Mouse (Mus musculus): Measurements from ENCODE around the gene Hhatl. TPM values are rescaled to one million over a fixed set of nuclear protein-coding genes. Genes with fewer than 3 reads are reported as not detected.

Gene Hhatl
- 0.53 and 0.82 TPM in 2 replicates for polyA plus RNA-seq (2015; fragmentation: Nextera tagmentation; extraction: Ambion mirVana)

- Histone ChIP-seq H3K4me2 (replicated peaks) (no peak within 1 kb of the TSS), H3K27me3 (peaks cover 3% of the 10 kb centered on the region; the same call in 1 of the 2 replicates), H3K9me3 (no peaks in the 10 kb centered on the region), H3K4me1 (peaks cover 14% of the 10 kb centered on the region; the same call in 1 of the 2 replicates), H3K9ac (no peak within 1 kb of the TSS), H3K36me3 (no peaks in the 10 kb centered on the region), H3K27ac (no peak within 1 kb of the TSS), H3K4me3 (no peak within 1 kb of the TSS)
- ATAC-seq (ENCODE audit: low FRiP score, low read depth) = peak; percentile 45
- WGBS = 58% methylated on average over 23 of the region's 24 CpGs
Measured at GRCm38 (mm10) chr9:121791757-121792521, at the start of gene Hhatl. Hhatl (minus strand) TSS chr9:121792507.

- WGBS = 42% methylated on average over 7 of the region's 7 CpGs
- no peaks in the 10 kb centered on the region for H3K36me3 ChIP-seq
- peak overlapping the region; percentile 54 for H3K4me3 ChIP-seq
- ATAC-seq (ENCODE audit: low FRiP score, low read depth) = peak; percentile 28; the same call in 1 of the 2 replicates
- no peaks in the 10 kb centered on the region; the same call in 1 of the 2 replicates for H3K27me3 ChIP-seq
- H3K9ac ChIP-seq = peak overlapping the region; percentile 66
- peaks cover 11% of the 10 kb centered on the region; the same call in 1 of the 2 replicates for H3K9me3 ChIP-seq
- no peak overlapping the region for H3K27ac ChIP-seq
- H3K4me2 ChIP-seq (replicated peaks) = peak overlapping the region; percentile 82
- H3K4me1 ChIP-seq = peaks cover 7% of the 10 kb centered on the region; the same call in 1 of the 2 replicates
Measured at GRCm38 (mm10) chr9:121839622-121839965, 47.3 kb upstream of the Hhatl start.

DNA sequence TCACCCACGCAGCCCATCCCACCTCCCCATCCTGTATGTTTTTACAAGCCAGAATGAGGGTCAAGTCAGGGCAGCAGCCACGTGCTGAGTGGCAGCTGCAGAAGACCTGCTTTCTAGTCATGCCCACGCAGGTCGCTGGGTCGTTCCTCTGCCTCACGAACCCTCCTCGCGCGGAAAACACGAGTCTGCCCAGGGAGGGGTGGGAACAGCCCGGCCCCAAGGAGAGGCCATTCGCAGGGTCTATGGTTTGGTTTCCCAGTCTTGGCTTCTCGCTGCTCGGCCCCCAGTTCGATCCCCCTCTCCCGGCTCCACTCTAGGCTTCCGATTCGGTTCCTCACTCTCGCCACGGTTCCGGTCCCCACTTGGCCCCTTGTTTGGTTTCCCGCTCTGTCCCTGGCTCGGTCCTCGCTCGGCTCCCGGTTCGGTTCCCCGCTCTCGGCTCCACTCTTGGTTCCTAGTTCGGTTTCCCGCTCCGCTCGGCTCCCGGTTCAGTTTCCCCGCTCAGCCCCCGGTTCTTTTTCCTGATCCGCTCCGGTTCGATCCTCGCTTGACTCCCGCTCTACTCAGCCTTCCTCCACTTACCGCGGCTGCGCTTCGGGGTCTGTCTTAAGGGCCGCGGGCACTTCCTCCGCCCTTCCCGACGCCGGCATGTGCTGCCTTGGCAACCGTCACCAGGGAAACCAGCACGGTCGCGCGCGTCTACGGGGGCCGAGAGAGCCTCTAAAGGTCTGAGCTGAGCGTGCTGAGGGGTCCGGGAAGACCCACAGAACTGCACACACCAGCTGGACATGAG lies 46.7 kb upstream of the Hhatl start, which contains the start of gene Ccdc13:
Gene Ccdc13 (minus strand): TSS at position 633 of the 793 bp plus-strand sequence.
- peak; percentile 95 for ATAC-seq (ENCODE audit: low FRiP score, low read depth)
- 4% methylated on average over 61 of the region's 61 CpGs for WGBS
- peak within 1 kb of the TSS; percentile 66 for H3K9ac ChIP-seq
- H3K27me3 ChIP-seq = no peaks in the 10 kb centered on the region; the same call in 1 of the 2 replicates
- no peak within 1 kb of the TSS for H3K27ac ChIP-seq
- peak within 1 kb of the TSS; percentile 82 for H3K4me2 ChIP-seq (replicated peaks)
- peak within 1 kb of the TSS; percentile 54 for H3K4me3 ChIP-seq
- peaks cover 7% of the 10 kb centered on the region; the same call in 1 of the 2 replicates for H3K4me1 ChIP-seq
- H3K36me3 ChIP-seq = no peaks in the 10 kb centered on the region
- H3K9me3 ChIP-seq = peaks cover 11% of the 10 kb centered on the region; the same call in 1 of the 2 replicates

DNA sequence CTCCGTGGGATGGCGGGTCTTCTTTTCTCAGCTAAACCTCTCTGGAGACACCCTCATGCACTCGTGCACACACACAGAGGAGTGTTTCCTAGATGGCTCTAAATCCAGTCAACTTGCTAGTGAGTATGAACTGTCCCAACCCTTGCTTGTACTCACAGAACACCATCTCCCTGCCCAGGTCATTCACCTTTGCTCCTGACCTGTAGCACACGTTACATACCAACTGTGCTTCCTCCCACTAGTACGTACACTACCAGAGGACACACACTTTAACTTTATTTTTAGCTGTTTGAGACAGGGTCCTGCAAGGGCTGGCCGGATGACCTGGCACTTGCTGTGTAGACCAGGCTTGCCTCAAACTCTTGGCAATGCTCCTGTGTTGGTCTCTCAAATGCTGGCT lies 45.7 kb upstream of the Hhatl start:
- H3K9me3 ChIP-seq = peaks cover 7% of the 10 kb centered on the region; the same call in 1 of the 2 replicates
- 92% methylated on average over 6 of the region's 6 CpGs for WGBS
- H3K4me1 ChIP-seq = peaks cover 7% of the 10 kb centered on the region; the same call in 1 of the 2 replicates
- H3K9ac ChIP-seq = no peak overlapping the region
- H3K36me3 ChIP-seq = no peaks in the 10 kb centered on the region
- no peak overlapping the region for H3K4me2 ChIP-seq (replicated peaks)
- H3K27ac ChIP-seq = no peak overlapping the region
- no peaks in the 10 kb centered on the region; the same call in 1 of the 2 replicates for H3K27me3 ChIP-seq
- no peak overlapping the region for H3K4me3 ChIP-seq
- ATAC-seq (ENCODE audit: low FRiP score, low read depth) = no peak

DNA sequence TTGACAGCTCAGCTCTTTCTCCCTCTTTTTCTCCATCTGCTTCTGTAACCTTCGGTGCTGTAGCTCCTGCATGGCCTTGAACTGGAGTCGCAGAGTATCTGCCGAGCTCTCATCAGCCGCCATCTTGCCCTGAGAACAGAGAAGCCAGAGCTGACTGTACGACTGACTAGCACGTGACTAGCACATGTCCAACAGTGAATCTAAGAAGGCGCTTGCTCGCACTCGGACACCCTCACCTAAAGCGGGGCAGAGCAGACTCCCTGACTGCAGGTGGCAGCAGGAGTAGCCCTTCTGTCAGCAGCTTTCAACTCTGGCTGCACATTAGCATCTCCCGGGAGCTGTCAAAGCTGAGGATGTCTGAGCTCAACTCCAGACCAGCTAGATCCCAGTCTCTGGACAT lies 41.5 kb upstream of the Hhatl start:
- peaks cover 7% of the 10 kb centered on the region; the same call in 1 of the 2 replicates for H3K4me1 ChIP-seq
- H3K36me3 ChIP-seq = no peaks in the 10 kb centered on the region
- 83% methylated on average over 11 of the region's 11 CpGs for WGBS
- H3K9me3 ChIP-seq = 0 out of 2 replicates have a peak, but pooled peaks cover 5% of the 10 kb centered on the region
- ATAC-seq (ENCODE audit: low FRiP score, low read depth) = no peak
- no peak overlapping the region for H3K27ac ChIP-seq
- H3K27me3 ChIP-seq = no peaks in the 10 kb centered on the region; the same call in 1 of the 2 replicates
- H3K4me3 ChIP-seq = no peak overlapping the region
- no peak overlapping the region for H3K9ac ChIP-seq
- H3K4me2 ChIP-seq (replicated peaks) = no peak overlapping the region

DNA sequence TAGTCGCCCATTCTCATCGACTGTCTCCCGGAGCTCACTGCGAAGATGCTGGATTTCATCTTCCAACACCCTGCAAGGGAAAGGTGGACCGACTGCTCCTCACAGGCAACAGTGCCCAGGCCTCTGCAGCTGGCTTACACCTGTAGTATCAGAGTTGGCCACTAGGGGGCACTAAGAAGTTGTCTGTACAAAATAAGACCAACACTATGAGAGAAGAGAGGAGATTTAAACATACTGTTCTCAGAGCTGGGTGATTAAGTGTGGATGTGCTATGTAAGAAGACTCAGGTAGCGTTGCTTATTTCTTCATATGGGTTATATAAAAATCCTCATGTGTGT lies 38.6 kb upstream of the Hhatl start:
- 0 out of 2 replicates have a peak, but pooled peaks cover 4% of the 10 kb centered on the region for H3K4me1 ChIP-seq
- 0 out of 2 replicates have a peak, but pooled peaks have one; percentile 15 for ATAC-seq (ENCODE audit: low FRiP score, low read depth)
- H3K27ac ChIP-seq = no peak overlapping the region
- H3K4me3 ChIP-seq = no peak overlapping the region
- WGBS = 28% methylated on average over 6 of the region's 6 CpGs
- H3K27me3 ChIP-seq = no peaks in the 10 kb centered on the region
- no peak overlapping the region for H3K4me2 ChIP-seq (replicated peaks)
- H3K9ac ChIP-seq = no peak overlapping the region
- H3K9me3 ChIP-seq = 0 out of 2 replicates have a peak, but pooled peaks cover 5% of the 10 kb centered on the region
- no peaks in the 10 kb centered on the region for H3K36me3 ChIP-seq

GRCm38 (mm10) chr9:121830243-121830955 lies 38.1 kb upstream of the Hhatl start:
- H3K9ac ChIP-seq = no peak overlapping the region
- no peak overlapping the region for H3K27ac ChIP-seq
- no peaks in the 10 kb centered on the region for H3K36me3 ChIP-seq
- H3K4me3 ChIP-seq = no peak overlapping the region
- H3K9me3 ChIP-seq = no peaks in the 10 kb centered on the region
- 0 out of 2 replicates have a peak, but pooled peaks cover 4% of the 10 kb centered on the region for H3K4me1 ChIP-seq
- no peak; the same call in 1 of the 2 replicates for ATAC-seq (ENCODE audit: low FRiP score, low read depth)
- H3K4me2 ChIP-seq (replicated peaks) = no peak overlapping the region
- H3K27me3 ChIP-seq = no peaks in the 10 kb centered on the region
- 75% methylated on average over 6 of the region's 6 CpGs for WGBS

DNA sequence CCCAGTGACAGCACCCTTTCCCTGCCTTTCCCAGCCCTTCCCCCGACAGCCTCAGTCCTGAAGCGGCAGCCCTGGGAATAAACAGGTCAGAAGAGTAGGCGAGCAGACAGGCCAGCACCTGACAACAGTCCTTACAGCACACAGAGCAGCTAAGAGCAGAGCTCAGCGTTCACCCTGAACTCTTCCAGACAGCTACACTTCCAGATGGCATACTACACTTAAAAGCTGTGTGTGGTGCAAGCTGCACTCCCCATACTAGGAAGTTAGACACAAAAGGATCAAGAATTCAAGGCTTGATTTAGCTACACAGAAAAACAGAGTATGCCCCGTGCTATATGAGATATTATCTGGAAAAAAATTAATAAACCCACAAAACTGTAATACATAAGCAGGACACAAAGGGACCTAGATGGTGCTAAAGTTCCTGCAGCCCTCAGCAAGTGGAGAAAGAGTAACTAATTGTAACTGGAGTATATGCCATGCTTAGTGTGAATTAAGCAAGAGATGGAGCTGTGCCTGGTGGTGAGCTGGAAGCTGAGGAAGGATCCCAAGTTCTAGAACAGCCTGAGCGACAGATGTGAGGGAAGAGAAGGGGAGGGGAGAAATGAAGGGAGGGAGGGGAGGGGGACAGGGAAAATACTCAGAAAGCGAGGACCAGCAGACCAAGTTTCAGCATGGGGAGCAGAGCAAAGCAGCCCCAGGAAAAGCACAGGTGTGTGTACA lies 37.1 kb upstream of the Hhatl start:
- H3K27ac ChIP-seq = peak overlapping the region; percentile 39; the same call in 1 of the 2 replicates
- H3K9me3 ChIP-seq = no peaks in the 10 kb centered on the region
- no peak for ATAC-seq (ENCODE audit: low FRiP score, low read depth)
- no peak overlapping the region for H3K4me3 ChIP-seq
- no peak overlapping the region for H3K4me2 ChIP-seq (replicated peaks)
- H3K4me1 ChIP-seq = 0 out of 2 replicates have a peak, but pooled peaks cover 4% of the 10 kb centered on the region
- 54% methylated on average over 7 of the region's 7 CpGs for WGBS
- H3K9ac ChIP-seq = no peak overlapping the region
- H3K36me3 ChIP-seq = no peaks in the 10 kb centered on the region
- H3K27me3 ChIP-seq = no peaks in the 10 kb centered on the region

- no peak for ATAC-seq (ENCODE audit: low FRiP score, low read depth)
- H3K9ac ChIP-seq = no peak overlapping the region
- WGBS = 75% methylated on average over 6 of the region's 6 CpGs
Measured at GRCm38 (mm10) chr9:121828314-121828713, 36.0 kb upstream of the Hhatl start.

GRCm38 (mm10) chr9:121826356-121826755 lies 34.0 kb upstream of the Hhatl start:
- Histone ChIP-seq H3K27me3 (no peaks in the 10 kb centered on the region), H3K9ac (no peak overlapping the region), H3K4me3 (no peak overlapping the region), H3K4me1 (0 out of 2 replicates have a peak, but pooled peaks cover 8% of the 10 kb centered on the region), H3K4me2 (replicated peaks) (no peak overlapping the region), H3K9me3 (no peaks in the 10 kb centered on the region), H3K36me3 (no peaks in the 10 kb centered on the region), H3K27ac (no peak overlapping the region)
- ATAC-seq (ENCODE audit: low FRiP score, low read depth) = no peak
- 86% methylated on average over 3 of the region's 3 CpGs for WGBS

More at GRCm38 (mm10) chr9:121828314-121828713, 36.0 kb upstream of the Hhatl start:
- Histone ChIP-seq H3K4me1 (0 out of 2 replicates have a peak, but pooled peaks cover 4% of the 10 kb centered on the region), H3K4me2 (replicated peaks) (no peak overlapping the region), H3K4me3 (no peak overlapping the region), H3K9me3 (no peaks in the 10 kb centered on the region), H3K36me3 (no peaks in the 10 kb centered on the region), H3K27ac (no peak overlapping the region), H3K27me3 (no peaks in the 10 kb centered on the region)

GRCm38 (mm10) chr9:121823991-121824390 lies 31.7 kb upstream of the Hhatl start:
- ATAC-seq (ENCODE audit: low FRiP score, low read depth) = no peak
- Histone ChIP-seq H3K4me1 (peaks cover 26% of the 10 kb centered on the region), H3K9me3 (no peaks in the 10 kb centered on the region), H3K27me3 (no peaks in the 10 kb centered on the region), H3K4me3 (no peak overlapping the region), H3K9ac (no peak overlapping the region), H3K27ac (no peak overlapping the region), H3K36me3 (no peaks in the 10 kb centered on the region), H3K4me2 (replicated peaks) (no peak overlapping the region)
- 74% methylated on average over 7 of the region's 7 CpGs for whole genome bisulfite sequencing

All from limb, embryonic 13.5 days (tissue).